Mouse (Mus musculus): ENCODE results near the gene Tnrc18. TPM values are rescaled to one million over a fixed set of nuclear protein-coding genes. Genes with fewer than 3 reads are reported as not detected.
A peak's percentile ranks its signal among the peaks of the same experiment; 100 is the strongest.

The Tnrc18 gene
- polyA plus RNA-seq, 1 experiment from 2014 or later: 61.2 TPM

DNA sequence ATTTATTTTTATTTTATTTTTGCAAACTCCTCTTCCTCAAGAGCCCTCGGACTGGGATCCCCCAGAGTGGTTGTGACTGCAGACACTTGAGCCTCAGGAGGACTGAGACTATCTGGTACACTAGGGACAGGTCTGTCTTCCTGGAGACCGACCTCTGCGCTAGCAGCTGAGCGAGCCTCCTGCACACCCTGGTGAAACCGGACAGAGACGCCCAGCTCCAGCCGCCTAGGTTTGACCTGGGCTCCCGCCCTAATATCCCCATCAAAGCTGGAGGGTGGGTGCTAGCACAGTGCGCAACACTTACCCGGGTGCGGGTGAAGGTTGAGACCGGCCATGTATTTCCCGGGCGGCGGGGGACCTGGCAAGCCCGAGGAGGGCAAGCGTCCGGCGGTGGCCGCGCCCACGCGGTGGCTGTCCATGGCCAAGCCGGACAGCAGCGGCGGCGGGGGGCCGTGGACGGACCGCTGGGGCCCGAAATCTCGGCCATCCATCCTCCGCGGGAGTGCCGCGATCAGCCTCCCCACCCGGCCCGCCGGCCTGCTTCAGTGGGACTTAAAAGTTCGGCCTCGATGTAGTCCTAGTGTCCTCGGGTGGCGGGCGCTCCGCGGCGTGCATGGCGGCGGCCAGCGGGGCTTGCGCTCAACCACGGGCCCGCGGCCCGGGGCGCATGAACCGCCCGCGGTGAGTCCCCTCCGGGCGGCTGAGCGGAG, 2.6 kb downstream of the Tnrc18 start:
- H3K36me3 ChIP-seq: peaks cover 49% of the 10 kb centered on the region
- peak overlapping the region; percentile 100 for H3K27ac ChIP-seq
- peak overlapping the region; percentile 100 for H3K9ac ChIP-seq (replicated peaks)
- no peaks in the 10 kb centered on the region for H3K27me3 ChIP-seq
- H3K4me3 ChIP-seq (replicated peaks): peak overlapping the region; percentile 100
- under 1% methylated on average over 62 of the region's 62 CpGs for WGBS
- H3K4me1 ChIP-seq (replicated peaks): peaks cover 36% of the 10 kb centered on the region
- peak overlapping the region; percentile 93 for H3K4me2 ChIP-seq
- H3K9me3 ChIP-seq: no peaks in the 10 kb centered on the region
- no peak for ATAC-seq (ENCODE audit: insufficient number of reproducible peaks, insufficient read depth, low FRiP score, low TSS enrichment, low read depth)

- H3K9me3 ChIP-seq: no peaks in the 10 kb centered on the region
- ATAC-seq (ENCODE audit: insufficient number of reproducible peaks, insufficient read depth, low FRiP score, low TSS enrichment, low read depth): no peak
- peak overlapping the region; percentile 100 for H3K9ac ChIP-seq (replicated peaks)
- H3K4me2 ChIP-seq: peak overlapping the region; percentile 93
- H3K36me3 ChIP-seq: peaks cover 55% of the 10 kb centered on the region
- H3K27ac ChIP-seq: peak overlapping the region; percentile 100
- peak overlapping the region; percentile 100 for H3K4me3 ChIP-seq (replicated peaks)
- peaks cover 40% of the 10 kb centered on the region for H3K4me1 ChIP-seq (replicated peaks)
- H3K27me3 ChIP-seq: no peaks in the 10 kb centered on the region
- under 1% methylated on average over 22 of the region's 22 CpGs for WGBS
Observed at GRCm38 (mm10) chr5:142814161-142814651, 3.3 kb downstream of the Tnrc18 start.

- Histone ChIP-seq H3K4me2 (peak overlapping the region; percentile 93), H3K4me3 (replicated peaks) (peak overlapping the region; percentile 100), H3K36me3 (peaks cover 60% of the 10 kb centered on the region), H3K27ac (peak overlapping the region; percentile 100), H3K4me1 (replicated peaks) (peaks cover 40% of the 10 kb centered on the region), H3K9ac (replicated peaks) (peak overlapping the region; percentile 100), H3K27me3 (no peaks in the 10 kb centered on the region), H3K9me3 (no peaks in the 10 kb centered on the region)
- under 1% methylated on average over 23 of the region's 23 CpGs for WGBS
- ATAC-seq (ENCODE audit: insufficient number of reproducible peaks, insufficient read depth, low FRiP score, low TSS enrichment, low read depth): no peak
Observed at GRCm38 (mm10) chr5:142813722-142814111, 3.7 kb downstream of the Tnrc18 start.

GRCm38 (mm10) chr5:142812976-142813721, 4.3 kb downstream of the Tnrc18 start:
- 2% methylated on average over 18 of the region's 18 CpGs for WGBS
- H3K4me1 ChIP-seq (replicated peaks): peaks cover 40% of the 10 kb centered on the region
- no peak for ATAC-seq (ENCODE audit: insufficient number of reproducible peaks, insufficient read depth, low FRiP score, low TSS enrichment, low read depth)
- H3K27me3 ChIP-seq: no peaks in the 10 kb centered on the region
- H3K27ac ChIP-seq: peak overlapping the region; percentile 100
- H3K9ac ChIP-seq (replicated peaks): peak overlapping the region; percentile 100
- H3K4me2 ChIP-seq: peak overlapping the region; percentile 93
- peak overlapping the region; percentile 100 for H3K4me3 ChIP-seq (replicated peaks)
- H3K36me3 ChIP-seq: peaks cover 65% of the 10 kb centered on the region
- no peaks in the 10 kb centered on the region for H3K9me3 ChIP-seq

GRCm38 (mm10) chr5:142812621-142812975, 4.9 kb downstream of the Tnrc18 start:
- Histone ChIP-seq H3K36me3 (peaks cover 70% of the 10 kb centered on the region), H3K4me2 (peak overlapping the region; percentile 93), H3K4me1 (replicated peaks) (peaks cover 40% of the 10 kb centered on the region), H3K27ac (peak overlapping the region; percentile 100; the same call in 1 of the 2 replicates), H3K9ac (replicated peaks) (peak overlapping the region; percentile 100), H3K9me3 (no peaks in the 10 kb centered on the region), H3K4me3 (replicated peaks) (peak overlapping the region; percentile 100), H3K27me3 (no peaks in the 10 kb centered on the region)
- ATAC-seq (ENCODE audit: insufficient number of reproducible peaks, insufficient read depth, low FRiP score, low TSS enrichment, low read depth): no peak
- WGBS: 8% methylated on average over 8 of the region's 8 CpGs

DNA sequence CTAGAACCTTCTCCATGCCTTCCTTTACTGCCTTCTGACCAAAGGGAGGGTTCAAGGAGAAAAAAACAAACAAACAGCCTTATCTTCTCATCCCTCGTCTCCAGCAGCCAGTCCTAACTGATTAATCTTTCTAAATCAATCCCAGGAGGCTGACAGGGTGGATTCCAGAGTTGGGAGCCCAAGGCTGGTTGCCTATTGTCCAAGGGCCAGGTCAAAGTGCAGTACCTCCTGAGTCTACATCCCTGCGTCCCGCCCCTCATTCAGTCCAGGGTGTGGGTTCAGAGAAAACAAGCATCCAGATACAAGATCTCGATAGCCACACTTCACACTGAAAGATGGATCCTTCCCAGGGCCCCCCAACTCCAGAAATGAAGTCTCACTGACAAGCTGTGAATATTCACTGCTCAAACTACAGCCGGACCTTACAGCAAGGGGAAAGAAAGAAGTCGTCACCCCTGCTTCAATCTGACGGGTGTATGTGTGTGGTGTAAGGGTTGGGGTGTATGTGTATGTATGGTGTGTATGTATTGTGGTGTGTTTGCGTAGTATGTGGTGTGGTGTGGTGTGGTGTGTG, 5.5 kb downstream of the Tnrc18 start:
- no peaks in the 10 kb centered on the region for H3K9me3 ChIP-seq
- H3K4me1 ChIP-seq (replicated peaks): peaks cover 40% of the 10 kb centered on the region
- ATAC-seq (ENCODE audit: insufficient number of reproducible peaks, insufficient read depth, low FRiP score, low TSS enrichment, low read depth): no peak
- H3K4me2 ChIP-seq: peak overlapping the region; percentile 93
- peak overlapping the region; percentile 100 for H3K9ac ChIP-seq (replicated peaks)
- 36% methylated on average over 8 of the region's 8 CpGs for WGBS
- no peaks in the 10 kb centered on the region for H3K27me3 ChIP-seq
- peak overlapping the region; percentile 78; the same call in 1 of the 2 replicates for H3K27ac ChIP-seq
- peak overlapping the region; percentile 100 for H3K4me3 ChIP-seq (replicated peaks)
- H3K36me3 ChIP-seq: peaks cover 77% of the 10 kb centered on the region

- H3K9ac ChIP-seq (replicated peaks): peak overlapping the region; percentile 100
- ATAC-seq (ENCODE audit: insufficient number of reproducible peaks, insufficient read depth, low FRiP score, low TSS enrichment, low read depth): no peak
- peak overlapping the region; percentile 78 for H3K27ac ChIP-seq
- peak overlapping the region; percentile 93 for H3K4me2 ChIP-seq
- no peaks in the 10 kb centered on the region for H3K27me3 ChIP-seq
- WGBS: 15% methylated on average over 20 of the region's 20 CpGs
- no peaks in the 10 kb centered on the region for H3K9me3 ChIP-seq
- peaks cover 40% of the 10 kb centered on the region for H3K4me1 ChIP-seq (replicated peaks)
- peak overlapping the region; percentile 100 for H3K4me3 ChIP-seq (replicated peaks)
- peaks cover 87% of the 10 kb centered on the region for H3K36me3 ChIP-seq
Observed at GRCm38 (mm10) chr5:142810710-142811599, 6.5 kb downstream of the Tnrc18 start.

DNA sequence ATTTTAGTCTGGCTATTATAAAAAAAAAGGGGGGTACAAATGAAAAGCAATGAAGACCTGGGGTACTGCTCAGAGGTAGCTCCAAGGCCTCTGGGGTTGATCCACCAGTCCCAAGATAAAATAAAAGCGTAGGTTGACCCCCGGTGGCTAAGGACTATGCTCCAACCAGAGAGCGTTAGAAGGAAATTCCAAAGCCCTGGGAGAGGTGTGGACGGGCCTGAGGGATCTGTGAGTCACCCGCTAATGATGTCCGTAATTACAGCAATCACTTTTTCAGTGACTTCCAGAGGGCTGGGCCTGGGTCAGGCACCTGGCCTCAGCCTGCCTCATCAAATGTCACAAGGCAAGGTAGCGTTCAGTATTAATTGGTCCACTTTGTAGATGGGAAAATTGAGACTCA, 9.8 kb downstream of the Tnrc18 start:
- 46% methylated on average over 7 of the region's 7 CpGs for WGBS
- no peak for ATAC-seq (ENCODE audit: insufficient number of reproducible peaks, insufficient read depth, low FRiP score, low TSS enrichment, low read depth)
- Histone ChIP-seq H3K4me2 (no peak overlapping the region), H3K4me1 (replicated peaks) (peaks cover 47% of the 10 kb centered on the region), H3K9ac (replicated peaks) (no peak overlapping the region), H3K9me3 (no peaks in the 10 kb centered on the region), H3K27ac (no peak overlapping the region), H3K36me3 (peaks cover 84% of the 10 kb centered on the region), H3K27me3 (no peaks in the 10 kb centered on the region), H3K4me3 (replicated peaks) (no peak overlapping the region)

- WGBS: 100% methylated on average over 1 of the region's 1 CpGs
- peaks cover 51% of the 10 kb centered on the region for H3K4me1 ChIP-seq (replicated peaks)
- ATAC-seq (ENCODE audit: insufficient number of reproducible peaks, insufficient read depth, low FRiP score, low TSS enrichment, low read depth): no peak
- no peaks in the 10 kb centered on the region for H3K27me3 ChIP-seq
- H3K9me3 ChIP-seq: no peaks in the 10 kb centered on the region
- no peak overlapping the region for H3K4me2 ChIP-seq
- H3K4me3 ChIP-seq (replicated peaks): no peak overlapping the region
- no peak overlapping the region for H3K9ac ChIP-seq (replicated peaks)
- no peak overlapping the region for H3K27ac ChIP-seq
- peaks cover 75% of the 10 kb centered on the region for H3K36me3 ChIP-seq
Observed at GRCm38 (mm10) chr5:142803746-142804145, 13.7 kb downstream of the Tnrc18 start.

DNA sequence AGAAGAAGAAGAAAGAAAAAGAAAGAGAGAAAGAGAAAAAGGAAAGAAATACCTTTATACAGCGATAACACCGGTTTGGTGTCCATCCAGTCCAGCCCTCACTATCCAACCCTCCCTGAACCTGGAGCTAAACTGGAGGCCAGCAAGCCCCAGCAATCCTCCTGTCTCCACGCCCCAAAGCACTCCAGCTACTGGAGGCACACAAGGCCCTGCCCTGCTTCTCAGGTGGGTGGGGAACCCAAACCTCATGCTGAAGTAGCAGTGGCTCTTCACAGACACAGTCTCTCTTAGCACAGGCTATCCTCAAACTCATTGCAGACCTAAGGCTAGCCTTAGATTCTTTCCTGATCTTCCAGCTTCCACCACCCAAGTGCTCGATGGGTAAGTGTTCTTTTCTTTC, 14.6 kb downstream of the Tnrc18 start:
- H3K4me3 ChIP-seq (replicated peaks): no peak overlapping the region
- H3K9me3 ChIP-seq: no peaks in the 10 kb centered on the region
- H3K27me3 ChIP-seq: no peaks in the 10 kb centered on the region
- H3K4me1 ChIP-seq (replicated peaks): peaks cover 59% of the 10 kb centered on the region
- WGBS: 77% methylated on average over 4 of the region's 4 CpGs
- H3K9ac ChIP-seq (replicated peaks): no peak overlapping the region
- H3K27ac ChIP-seq: no peak overlapping the region
- ATAC-seq (ENCODE audit: insufficient number of reproducible peaks, insufficient read depth, low FRiP score, low TSS enrichment, low read depth): no peak
- no peak overlapping the region for H3K4me2 ChIP-seq
- H3K36me3 ChIP-seq: peaks cover 76% of the 10 kb centered on the region
